Mouse (Mus musculus): Measurements from ENCODE around the gene Ccdc63.

Gene Ccdc63

DNA sequence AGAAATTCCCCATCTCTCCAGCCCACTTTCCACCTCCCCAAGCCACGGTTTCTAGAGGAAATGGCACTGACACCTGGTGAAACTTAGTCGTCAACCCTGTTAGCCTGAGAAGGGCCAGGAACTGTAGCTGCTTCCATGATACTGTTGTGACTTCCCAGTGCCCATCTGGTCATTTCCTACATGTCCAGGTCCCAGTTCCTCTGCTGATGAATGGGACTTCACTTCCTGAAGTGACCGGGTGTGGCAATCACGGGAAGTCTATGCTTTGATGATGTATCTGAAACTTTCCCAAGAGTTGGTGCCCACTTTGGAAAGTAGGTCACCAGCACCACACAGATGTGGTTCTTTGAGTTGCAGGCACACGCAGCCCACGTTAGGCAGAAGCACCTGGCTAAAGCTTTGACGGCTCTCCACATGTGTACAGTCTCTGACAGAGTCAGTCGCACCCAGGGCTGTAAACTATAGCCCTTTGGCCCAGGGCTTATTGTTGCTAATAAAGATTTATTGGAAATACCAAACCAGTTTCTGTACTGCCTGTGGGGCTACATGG lies 15.3 kb downstream of the Ccdc63 start:
- DNase-seq (ENCODE audit: low spot score in 2 of 2), result no peak

DNA sequence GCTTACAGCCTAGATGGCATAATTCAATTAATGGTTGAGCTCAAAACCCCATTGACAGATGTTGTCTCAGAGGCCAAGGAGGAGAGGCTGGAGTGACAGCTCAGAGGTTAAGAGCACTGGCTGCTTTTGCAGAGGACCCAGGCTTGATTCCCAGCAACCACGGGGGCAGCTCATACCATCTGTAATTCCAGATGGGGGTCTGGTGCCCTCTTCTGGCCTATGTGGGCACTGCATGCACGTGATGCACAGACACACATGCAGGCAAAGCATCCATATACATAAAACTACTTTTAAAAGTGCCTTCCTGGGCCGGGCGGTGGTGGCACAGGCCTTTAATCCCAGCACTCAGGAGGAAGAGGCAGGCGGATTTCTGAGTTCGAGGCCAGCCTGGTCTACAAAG lies 24.4 kb downstream of the Ccdc63 start:
- DNase-seq (ENCODE audit: low spot score in 2 of 2), result no peak

GRCm38 (mm10) chr5:122115266-122115763 lies 25.3 kb downstream of the Ccdc63 start:
- no peak for DNase-seq (ENCODE audit: low spot score in 2 of 2)

DNA sequence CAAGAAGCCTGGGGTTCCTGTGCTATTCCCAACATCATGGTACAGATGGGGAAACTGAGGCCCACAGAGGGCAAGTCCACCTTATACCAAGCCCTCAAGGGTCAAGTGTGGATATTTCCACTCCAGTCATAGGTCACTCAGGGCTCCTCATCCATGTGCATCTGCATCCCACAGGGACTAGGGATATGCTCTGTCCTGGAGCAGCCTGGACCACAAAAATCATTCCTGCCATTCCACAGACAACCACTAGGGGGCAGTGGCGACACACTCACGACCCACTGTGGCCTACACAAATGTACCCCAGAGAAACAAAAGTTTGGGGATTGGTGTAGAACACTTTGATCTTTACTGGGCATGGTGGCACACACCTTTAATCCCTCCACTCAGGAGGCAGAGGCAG lies 26.4 kb downstream of the Ccdc63 start:
- DNase-seq (ENCODE audit: low spot score in 2 of 2), result peak; percentile 36 to 44

- no peak for DNase-seq (ENCODE audit: low spot score in 2 of 2)
Observed at GRCm38 (mm10) chr5:122113450-122113849, 27.2 kb downstream of the Ccdc63 start.

DNA sequence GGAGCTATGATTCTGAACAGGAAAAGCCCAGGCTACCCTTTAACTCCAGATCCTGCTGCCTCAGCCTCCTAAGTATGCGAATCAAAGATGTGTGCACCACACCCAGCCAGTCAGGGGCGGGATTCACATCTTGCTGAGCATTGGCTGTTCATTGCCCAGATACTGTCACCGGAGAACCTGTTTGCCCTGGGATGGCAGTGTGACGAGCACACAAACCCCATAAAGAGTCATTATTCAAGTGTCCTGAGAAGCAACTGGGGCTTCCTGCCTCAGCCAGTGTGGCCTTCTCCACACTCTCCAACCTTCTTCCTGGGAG lies 28.7 kb downstream of the Ccdc63 start:
- DNase-seq (ENCODE audit: low spot score in 2 of 2), result no peak

- DNase-seq (ENCODE audit: low spot score in 2 of 2), result no peak
Observed at GRCm38 (mm10) chr5:122111091-122111932, 29.3 kb downstream of the Ccdc63 start.

DNA sequence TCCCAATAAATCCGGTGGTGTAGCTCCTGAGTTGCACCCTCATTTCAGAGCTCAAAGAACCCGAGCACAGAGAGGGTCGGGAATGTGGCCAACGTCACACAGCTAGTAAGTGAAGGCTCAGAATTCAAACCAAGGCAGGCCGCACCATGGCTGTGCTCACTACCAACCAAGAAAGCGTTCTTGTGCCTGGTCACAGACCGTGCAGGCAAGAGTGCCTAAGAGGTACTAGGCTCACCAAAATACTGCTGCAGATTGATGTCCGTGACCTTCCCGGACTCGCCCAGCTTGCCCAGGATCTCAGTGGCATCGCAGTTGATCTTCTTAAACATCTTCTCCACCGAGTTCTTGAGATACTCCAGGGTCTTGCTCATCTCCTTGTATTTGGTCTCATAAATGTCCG lies 30.0 kb downstream of the Ccdc63 start:
- DNase-seq (ENCODE audit: low spot score in 2 of 2), result no peak

- peak in 1 of 2 experiments; percentile 40 for DNase-seq (ENCODE audit: low spot score in 2 of 2)
Observed at GRCm38 (mm10) chr5:122109325-122110060, 31.1 kb downstream of the Ccdc63 start.

DNA sequence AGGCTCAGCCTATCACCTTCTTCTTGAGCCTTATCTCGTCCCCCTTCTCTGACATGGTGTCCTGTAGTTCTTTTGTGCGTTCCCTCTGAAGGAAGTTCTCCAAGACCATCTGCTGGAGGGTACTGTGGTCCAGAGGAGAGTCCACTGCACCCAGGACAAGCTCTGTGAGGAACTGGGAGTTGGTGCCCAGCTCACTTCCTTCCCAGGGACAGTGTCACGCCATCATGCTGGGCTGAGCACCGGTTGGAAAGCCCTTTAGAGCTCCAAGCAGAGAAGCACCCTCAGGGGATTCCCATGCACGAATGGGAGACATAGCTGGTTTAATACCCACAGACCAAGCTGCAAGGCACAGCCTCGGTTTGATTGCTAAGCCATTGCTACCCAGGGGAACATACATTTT lies 32.5 kb downstream of the Ccdc63 start:
- no peak for DNase-seq (ENCODE audit: low spot score in 2 of 2)

- no peak for DNase-seq (ENCODE audit: low spot score in 2 of 2)
Observed at GRCm38 (mm10) chr5:122106212-122106611, 34.4 kb downstream of the Ccdc63 start.

DNA sequence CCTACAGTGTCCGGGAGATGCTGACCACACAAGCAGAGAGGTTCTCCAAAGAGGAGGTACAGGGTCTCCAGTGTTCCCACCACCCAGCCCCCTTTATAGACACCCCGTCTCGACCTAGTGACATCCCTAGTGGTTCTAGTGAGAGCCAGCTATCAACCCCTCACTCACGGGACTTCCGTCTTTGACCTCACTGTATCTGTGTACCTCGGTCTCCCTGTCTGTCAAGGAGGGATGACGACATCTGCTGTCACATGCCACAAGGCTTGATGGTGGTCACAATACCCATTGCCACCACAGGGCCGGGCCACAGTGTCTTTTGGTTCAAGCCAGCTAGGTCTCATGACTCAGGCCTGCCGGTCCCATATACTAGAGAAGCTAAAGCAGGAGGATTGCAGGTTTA lies 35.6 kb downstream of the Ccdc63 start:
- no peak for DNase-seq (ENCODE audit: low spot score in 2 of 2)

GRCm38 (mm10) chr5:122104201-122104600 lies 36.4 kb downstream of the Ccdc63 start:
- no peak for DNase-seq (ENCODE audit: low spot score in 2 of 2)

DNA sequence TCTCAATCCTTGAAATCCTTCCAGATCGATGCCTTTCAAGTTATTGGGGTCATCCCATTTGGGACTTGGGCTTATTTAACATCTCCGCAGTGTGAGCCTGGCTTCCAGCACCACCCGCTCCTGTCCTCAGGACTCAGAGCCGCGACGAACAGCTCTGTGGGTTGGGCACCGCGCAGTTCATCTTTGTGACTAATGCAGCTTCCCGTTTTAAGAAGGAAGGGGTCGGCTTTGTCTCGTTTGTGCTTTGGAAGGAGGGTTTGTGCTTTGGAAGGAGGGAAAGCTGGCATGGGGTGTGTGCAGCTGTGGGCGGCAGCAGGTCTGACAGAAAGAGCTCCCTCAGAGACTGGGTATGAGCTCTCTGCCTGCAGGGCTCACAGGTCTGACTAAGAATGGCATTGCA lies 37.5 kb downstream of the Ccdc63 start:
- no peak for DNase-seq (ENCODE audit: low spot score in 2 of 2)

GRCm38 (mm10) chr5:122102476-122103050 lies 38.1 kb downstream of the Ccdc63 start:
- DNase-seq (ENCODE audit: low spot score in 2 of 2), result no peak

GRCm38 (mm10) chr5:122094439-122094838 lies 46.2 kb downstream of the Ccdc63 start:
- DNase-seq (ENCODE audit: low spot score in 2 of 2), result no peak

- DNase-seq (ENCODE audit: low spot score in 2 of 2), result no peak
Observed at GRCm38 (mm10) chr5:122093734-122094133, 46.9 kb downstream of the Ccdc63 start.

GRCm38 (mm10) chr5:122092794-122093193 lies 47.8 kb downstream of the Ccdc63 start:
- DNase-seq (ENCODE audit: low spot score in 2 of 2), result no peak

GRCm38 (mm10) chr5:122091070-122091469 lies 49.6 kb downstream of the Ccdc63 start:
- DNase-seq (ENCODE audit: low spot score in 2 of 2), result peak in 1 of 2 experiments; percentile 20

DNA sequence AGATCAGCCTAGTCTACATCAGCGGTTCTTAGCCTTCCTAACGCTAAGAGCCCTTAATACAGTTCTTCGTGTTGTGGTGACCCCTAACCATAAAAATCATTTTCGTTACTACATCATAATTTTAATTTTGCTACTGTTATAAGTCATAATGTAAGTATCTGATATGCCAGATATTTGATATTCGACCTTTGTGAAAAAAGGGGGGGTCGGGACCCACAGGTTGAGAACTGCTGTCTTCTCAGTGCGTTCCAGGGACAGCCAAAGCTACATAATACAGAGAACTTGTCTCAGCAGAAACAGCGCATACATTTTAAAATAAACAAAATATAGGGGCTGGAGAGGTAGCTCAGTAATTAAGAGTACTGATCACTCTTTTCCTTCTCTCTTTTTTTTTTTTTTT lies 51.0 kb downstream of the Ccdc63 start:
- no peak for DNase-seq (ENCODE audit: low spot score in 2 of 2)

GRCm38 (mm10) chr5:122088917-122089316 lies 51.7 kb downstream of the Ccdc63 start:
- DNase-seq (ENCODE audit: low spot score in 2 of 2), result peak; percentile 46 to 60

DNA sequence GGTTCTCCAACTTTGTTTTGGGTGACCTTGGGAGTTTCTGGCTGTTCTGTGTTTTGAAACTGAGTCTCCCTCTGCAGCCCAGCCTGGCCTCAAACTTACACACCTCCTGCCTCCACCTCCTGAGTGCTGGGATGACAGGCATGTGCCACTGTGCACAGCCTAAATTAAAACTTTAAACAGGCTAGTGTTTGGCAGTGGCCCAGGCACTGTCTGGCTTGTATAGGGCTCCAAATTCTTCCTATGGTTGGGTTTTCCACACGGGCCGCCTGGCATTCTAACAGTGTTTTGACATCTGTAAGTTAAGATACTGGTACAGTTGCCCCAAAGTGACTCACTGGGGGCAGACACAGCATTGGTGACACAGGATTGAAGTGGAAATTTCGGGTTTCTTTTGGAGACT lies 54.5 kb downstream of the Ccdc63 start:
- DNase-seq (ENCODE audit: low spot score in 2 of 2), result no peak

Measured in spleen, postnatal 36 days (tissue).